Mouse (Mus musculus) lung, adult 18-20 months (tissue): Measurements from ENCODE around the gene Fam178b.
A peak's percentile ranks its signal among the peaks of the same experiment; 100 is the strongest.

ENCODE experiments used
- DNase-seq, 2 experiments: peaks; one replicate each; pipeline ENCODE4 v3.0.0; 2022; ENCODE audit warnings: mixed read lengths in 2 of 2

The Fam178b gene

GRCm38 (mm10) chr1:36682620-36683355 lies at the start of gene Fam178b:
Gene Fam178b, minus strand, starts transcription at chr1:36683183.
- no peak for DNase-seq

GRCm38 (mm10) chr1:36724057-36724431 lies 41.1 kb upstream of the Fam178b start:
- no peak for DNase-seq

GRCm38 (mm10) chr1:36723146-36724056 lies 40.4 kb upstream of the Fam178b start:
- DNase-seq, result no peak

DNA sequence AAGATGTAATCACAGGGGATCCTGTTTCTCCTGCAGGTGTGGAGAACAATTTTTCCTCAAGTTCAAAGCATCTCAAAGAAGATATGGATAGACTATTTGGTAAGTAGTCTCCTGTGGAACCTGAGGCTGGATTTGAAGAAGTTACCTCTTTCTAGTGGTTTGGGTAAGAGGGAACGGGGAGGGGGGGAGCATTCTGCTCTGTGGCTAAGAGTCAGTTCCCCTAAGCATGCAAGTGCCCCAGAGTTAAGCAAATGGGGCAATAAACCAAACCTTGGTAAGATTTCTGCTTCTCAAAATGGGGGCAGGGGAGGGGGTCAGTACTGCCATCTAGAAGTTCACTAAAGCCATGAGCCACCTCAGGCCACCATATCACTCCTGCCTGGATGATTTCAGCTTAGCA lies 35.8 kb upstream of the Fam178b start:
- DNase-seq, result no peak

- no peak for DNase-seq
Measured at GRCm38 (mm10) chr1:36714311-36714710, 31.3 kb upstream of the Fam178b start, which contains the start of gene Actr1b. Gene Actr1b, minus strand, starts transcription at chr1:36714422.

DNA sequence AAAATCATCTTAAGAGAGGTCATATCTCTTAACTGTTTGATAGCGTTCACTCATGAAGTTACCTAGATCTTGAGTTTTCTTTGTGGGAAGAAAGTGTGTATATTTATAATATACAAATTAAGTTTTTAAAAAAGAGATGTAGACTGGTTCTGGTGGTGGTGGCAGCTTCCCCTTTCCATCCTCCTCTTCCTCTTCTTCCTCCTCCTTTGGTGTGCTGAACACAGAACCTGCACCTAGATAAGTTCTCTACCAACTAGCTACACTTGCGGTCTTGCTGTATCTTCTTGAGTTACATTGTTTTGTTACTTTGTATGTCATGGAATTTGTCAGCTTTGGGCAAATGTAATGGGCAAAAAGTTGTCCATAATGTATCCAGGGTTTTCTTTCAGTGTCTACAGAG lies 28.1 kb upstream of the Fam178b start:
- DNase-seq, result no peak

- peak; percentile 99 for DNase-seq
Measured at GRCm38 (mm10) chr1:36709854-36710280, 26.9 kb upstream of the Fam178b start, which contains the start of gene 4933424G06Rik. Gene 4933424G06Rik, plus strand, starts transcription at chr1:36710149.

DNA sequence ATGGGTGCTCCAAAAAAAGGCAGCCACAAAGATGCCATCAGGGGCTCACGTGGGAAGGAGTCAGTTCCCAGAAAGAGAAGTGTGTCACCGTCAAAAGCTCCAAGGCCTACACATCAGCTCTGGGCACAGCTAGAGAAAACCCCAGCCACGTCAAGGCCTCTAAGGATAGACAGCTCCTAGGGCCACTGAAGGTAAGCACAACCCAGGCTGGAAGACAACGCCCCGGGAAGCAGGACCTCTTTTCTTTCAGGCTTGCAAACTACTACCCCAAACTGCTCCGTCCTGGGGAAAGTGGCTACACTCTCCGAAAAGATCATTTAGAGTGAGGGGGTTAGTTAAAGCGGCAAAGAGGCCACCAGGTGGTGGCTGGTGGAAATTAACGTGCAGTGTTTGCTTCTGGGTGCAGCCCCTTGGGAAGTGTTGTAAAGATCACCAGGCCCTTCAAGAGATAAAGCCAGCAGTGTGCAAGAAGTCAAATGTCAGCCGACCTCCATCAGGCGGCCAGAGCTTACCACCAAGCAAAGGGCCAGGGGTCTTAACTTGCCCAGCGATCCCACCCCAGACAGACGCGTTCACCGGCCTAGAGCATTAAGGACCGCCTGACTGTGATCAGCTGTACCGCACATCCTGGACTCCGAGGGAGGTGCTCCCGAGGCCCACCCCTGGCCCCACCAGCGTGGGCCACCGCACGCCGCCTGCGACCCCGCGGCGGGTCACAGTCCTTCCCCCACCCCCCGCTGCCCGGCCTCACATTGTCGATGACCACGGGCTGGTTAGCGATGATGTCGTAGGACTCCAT lies 26.3 kb upstream of the Fam178b start:
- peak; percentile 21 to 23 for DNase-seq

GRCm38 (mm10) chr1:36708626-36709025 lies 25.6 kb upstream of the Fam178b start:
- no peak for DNase-seq

DNA sequence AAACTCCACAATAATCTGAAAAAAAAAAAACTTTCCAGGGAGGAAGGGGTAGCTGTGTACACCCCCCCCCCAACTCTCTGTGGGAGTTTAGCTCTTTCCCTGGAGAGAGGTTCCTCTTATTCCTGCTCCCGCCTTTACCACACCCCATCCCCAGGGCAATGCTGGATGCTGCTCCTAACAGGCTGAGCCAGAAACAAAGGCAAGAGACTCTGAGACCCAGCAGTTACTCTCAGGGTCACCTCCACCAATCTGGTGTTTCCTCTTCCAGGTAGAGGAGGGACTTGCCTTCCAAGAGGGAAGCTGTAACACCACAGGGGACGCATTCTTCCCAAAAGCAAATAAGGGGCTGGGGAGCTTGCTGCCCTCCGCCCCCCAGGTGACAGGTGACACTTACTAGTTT lies 24.8 kb upstream of the Fam178b start:
- no peak for DNase-seq

- DNase-seq, result no peak
Measured at GRCm38 (mm10) chr1:36707166-36707565, 24.2 kb upstream of the Fam178b start.

- DNase-seq, result no peak
Measured at GRCm38 (mm10) chr1:36697030-36697429, 14.0 kb upstream of the Fam178b start.

DNA sequence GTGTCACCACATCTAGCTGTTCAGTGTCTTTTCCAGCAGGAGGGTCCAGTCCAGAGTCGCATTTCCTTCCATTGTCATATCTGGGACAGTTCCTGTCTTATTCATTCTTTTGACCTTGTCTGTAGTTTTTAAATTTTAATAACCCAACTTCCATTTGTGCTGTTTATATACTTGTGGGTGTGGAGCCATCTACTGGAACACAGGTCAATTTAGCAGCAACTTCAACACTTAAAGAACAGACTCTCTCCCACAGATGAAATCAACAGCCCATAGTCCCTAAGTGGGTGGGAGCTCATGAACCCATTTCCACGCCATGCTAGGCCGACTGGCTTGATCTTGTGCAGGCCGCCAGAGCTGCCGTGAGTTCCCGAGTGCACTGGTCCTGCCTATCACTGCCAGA lies 13.4 kb upstream of the Fam178b start:
- no peak for DNase-seq

DNA sequence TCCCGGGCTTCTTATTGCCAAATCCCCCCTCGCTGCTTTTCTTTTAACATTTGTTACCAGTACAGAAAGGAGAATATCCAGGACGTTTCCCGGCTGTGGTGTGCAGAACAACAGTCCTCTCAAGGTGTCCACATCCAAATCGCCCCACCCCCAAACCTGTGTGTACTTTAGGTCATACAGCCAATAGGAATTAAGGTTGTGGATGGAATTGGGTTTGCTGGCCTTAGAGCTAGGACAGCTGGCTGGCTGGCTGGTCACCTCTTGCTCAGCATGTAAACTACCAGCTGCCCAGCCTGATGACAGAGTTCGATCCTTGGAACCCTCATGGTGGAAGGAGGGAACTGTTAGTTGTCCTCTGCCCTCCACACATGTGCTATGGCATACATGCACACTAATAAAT lies 11.9 kb upstream of the Fam178b start:
- DNase-seq, result no peak

DNA sequence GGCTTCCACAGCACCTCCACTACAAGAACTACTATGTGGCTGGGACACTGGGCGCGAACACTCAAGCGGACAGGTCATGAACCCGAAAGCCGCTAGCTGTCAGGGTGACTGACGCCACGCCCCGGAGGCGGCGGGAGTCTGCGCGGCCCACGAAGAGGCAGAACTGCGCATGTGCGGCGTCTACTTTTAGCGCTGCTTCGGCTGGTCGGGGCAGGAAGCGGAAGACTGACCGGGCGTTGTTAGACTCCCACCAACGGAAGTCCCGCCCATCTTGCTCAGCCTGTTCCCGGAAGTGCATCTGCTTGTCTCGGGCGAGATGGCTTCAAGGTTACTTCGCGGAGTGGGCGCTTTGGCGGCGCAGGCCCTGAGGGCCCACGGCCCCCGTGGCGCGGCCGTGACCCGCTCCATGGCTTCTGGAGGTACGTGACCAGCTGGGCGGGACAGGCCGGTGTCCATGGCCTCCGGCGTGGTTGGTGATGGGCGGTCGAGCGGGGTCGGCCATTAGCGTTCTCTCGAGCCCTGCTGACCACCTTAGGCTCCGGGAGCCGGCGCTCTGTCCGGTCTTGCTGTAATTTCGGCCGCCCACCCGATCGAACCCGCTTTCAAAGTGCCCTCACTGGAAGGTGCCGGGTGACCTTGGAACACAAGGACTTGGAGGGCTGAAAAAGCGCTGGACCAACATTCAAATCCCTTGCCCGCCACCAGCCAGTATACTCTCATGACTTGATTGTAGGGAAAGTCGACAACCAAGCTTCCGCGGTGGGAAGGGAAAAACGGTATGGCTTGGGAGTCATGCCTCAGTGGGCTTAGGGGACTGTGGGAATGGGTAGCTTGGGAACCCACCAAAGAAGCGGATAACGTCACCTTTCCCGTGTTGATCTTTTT lies 8.5 kb upstream of the Fam178b start, which contains the start of gene Cox5b:
TSS of gene Cox5b (plus strand) at position 179 of the 885 bp plus-strand sequence.
- peak; percentile 97 to 98 for DNase-seq

- DNase-seq, result no peak
Measured at GRCm38 (mm10) chr1:36690671-36691235, 7.8 kb upstream of the Fam178b start.

GRCm38 (mm10) chr1:36683810-36684467 lies 956 bp upstream of the Fam178b start:
- DNase-seq, result peak; percentile 77 to 81

DNA sequence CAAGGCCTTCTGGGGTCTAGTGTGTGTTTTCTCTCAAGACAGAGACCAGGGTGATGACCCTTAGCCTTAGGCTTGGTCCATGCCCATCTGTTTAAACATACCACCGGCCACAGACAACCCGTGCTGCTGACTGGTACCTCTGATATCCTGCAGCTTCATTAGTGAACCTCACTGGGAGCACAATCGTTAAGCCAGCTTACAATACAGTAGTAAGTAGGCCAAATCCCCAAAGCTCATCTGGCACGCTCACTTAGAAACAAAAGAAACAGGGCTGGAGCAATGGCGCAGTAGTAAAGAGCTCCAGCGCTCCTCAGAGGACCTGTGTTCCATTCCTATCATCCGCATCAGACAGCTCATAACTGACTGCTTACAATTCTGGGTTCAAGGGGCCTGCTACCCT lies 2.1 kb downstream of the Fam178b start:
- no peak for DNase-seq

- DNase-seq, result no peak
Measured at GRCm38 (mm10) chr1:36674936-36675335, 8.0 kb downstream of the Fam178b start.

DNA sequence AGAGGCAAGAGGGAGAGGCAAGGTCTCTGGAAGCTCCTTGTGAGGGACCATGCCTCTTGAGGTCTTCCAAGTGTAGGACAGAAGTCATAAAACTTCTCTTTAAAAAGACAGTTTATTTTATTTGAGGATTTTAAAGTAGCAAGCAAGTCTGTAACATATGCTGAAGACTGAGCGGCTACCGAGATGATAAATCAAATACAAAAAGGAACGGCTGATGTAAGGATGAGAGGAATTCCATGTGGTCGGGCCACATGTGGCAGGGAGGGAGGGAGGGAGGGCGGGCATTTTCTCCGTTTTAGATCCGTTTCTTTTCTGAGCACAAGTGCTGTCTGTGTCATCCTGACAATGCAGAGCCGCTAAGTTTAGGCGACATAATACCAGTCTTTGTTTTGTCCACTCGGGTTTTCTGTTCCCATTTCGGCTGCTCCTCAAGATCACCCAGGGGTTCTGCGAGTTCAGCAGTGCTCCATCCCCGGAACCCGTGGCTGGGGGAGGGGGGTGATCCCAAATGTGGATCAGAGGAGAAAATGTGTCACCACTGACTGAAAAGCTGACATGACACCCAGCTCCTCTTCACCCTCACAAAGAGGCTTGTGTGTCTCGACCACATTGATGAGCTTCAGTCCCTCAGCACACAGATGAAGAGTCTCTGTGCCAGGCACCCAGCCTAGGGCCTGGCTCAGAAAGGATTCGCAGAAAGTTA lies 10.2 kb downstream of the Fam178b start:
- no peak for DNase-seq
